Mouse (Mus musculus) forebrain, embryonic 11.5 days (tissue): ENCODE measurements around the gene Wdr74. TPM values are rescaled to one million over a fixed set of nuclear protein-coding genes. Genes with fewer than 3 reads are reported as not detected.

ENCODE experiments used
- ATAC-seq: fragments of 200-750 bp; cut with Nextera tagmentation; replicated peaks from 2 replicates; pipeline ENCODE4 v1.8.0; 2017; ENCODE audit warnings: moderate TSS enrichment; ENCODE audit not compliant: low FRiP score
- DNase-seq: peaks from one replicate; pipeline ENCODE4 v3.0.0-alpha.2; 2017; ENCODE audit warnings: low spot score
- H3K27ac ChIP-seq: fragments of 300-500 bp; sonication (generic); 2 replicates; pipeline ENCODE4 v1.5.1; 2014; ENCODE audit warnings: low read depth, low read length
- H3K27me3 ChIP-seq: fragments of 300-500 bp; sonication (generic); 2 replicates; pipeline ENCODE4 v1.6.1; 2014; ENCODE audit warnings: mild to moderate bottlenecking, low read length, mixed read lengths; ENCODE audit not compliant: control insufficient read depth, insufficient read depth
- H3K36me3 ChIP-seq: fragments of 300-500 bp; sonication (generic); 2 replicates; pipeline ENCODE4 v1.6.1; 2014; ENCODE audit warnings: mild to moderate bottlenecking, low read length, moderate library complexity, mixed read lengths; ENCODE audit not compliant: control insufficient read depth, insufficient read depth
- H3K4me1 ChIP-seq: fragments of 300-500 bp; sonication (generic); replicated peaks from 2 replicates; pipeline ENCODE4 v1.6.1; 2014; ENCODE audit warnings: low read length, mixed read lengths; ENCODE audit not compliant: control insufficient read depth, insufficient read depth
- H3K4me2 ChIP-seq: fragments of 300-500 bp; sonication (generic); 2 replicates; pipeline ENCODE4 v1.6.1; 2014; ENCODE audit warnings: low read depth, mild to moderate bottlenecking, low read length, moderate library complexity, mixed read lengths; ENCODE audit not compliant: severe bottlenecking
- H3K4me3 ChIP-seq: fragments of 300-500 bp; sonication (generic); 2 replicates; pipeline ENCODE4 v1.5.1; 2014; ENCODE audit warnings: low read depth, low read length
- H3K9ac ChIP-seq: fragments of 300-500 bp; sonication (generic); 2 replicates; pipeline ENCODE4 v1.6.1; 2014; ENCODE audit warnings: low read length
- H3K9me3 ChIP-seq: fragments of 300-500 bp; sonication (generic); 2 replicates; pipeline ENCODE4 v1.6.1; 2016; ENCODE audit warnings: low read length, mixed read lengths; ENCODE audit not compliant: control insufficient read depth
- WGBS: fragments of 180-500 bp; shearing (Covaris S2); extraction: QIAGEN DNeasy Blood & Tissue Kit; methylation state at CpG from one replicate; pipeline ENCODE4 v1.1.7; 2014; 5-methylcytosine and 5-hydroxymethylcytosine counted together
- polyA plus RNA-seq: library from polyadenylated mRNA; unstranded; fragments of >200 nt; fragmentation: Nextera tagmentation; extraction: Ambion mirVana; gene quantifications from 2 replicates; pipeline ENCODE4 v1.2.1, GENCODE M21; 2014

Wdr74 gene
- polyA plus RNA-seq, 1 experiment from 2014 or later: 79.5 TPM

DNA sequence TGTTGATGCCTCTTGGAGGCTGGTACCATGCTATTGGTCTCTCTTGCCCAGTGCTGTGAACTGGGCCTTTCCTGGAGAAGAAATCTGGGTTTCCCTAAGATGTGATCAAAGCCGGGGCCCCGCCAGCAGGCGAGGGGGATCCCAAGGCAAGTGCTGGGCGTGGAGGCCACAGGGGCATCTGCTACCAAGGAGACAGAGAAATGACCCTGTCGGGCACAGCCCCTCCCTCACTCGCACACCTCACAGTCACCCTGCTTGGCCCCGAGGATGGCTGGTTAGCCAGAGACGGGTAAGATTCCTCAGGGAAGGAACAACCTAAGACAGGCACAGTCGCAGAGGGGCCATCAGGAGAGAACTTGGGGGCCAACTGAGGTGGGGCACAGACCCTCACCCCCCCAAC, 29.9 kb downstream of the Wdr74 start:
- Histone ChIP-seq H3K4me3 (no peak overlapping the region), H3K4me1 (no peaks in the 10 kb centered on the region), H3K27ac (no peak overlapping the region), H3K4me2 (no peak overlapping the region), H3K36me3 (peaks cover 45% of the 10 kb centered on the region), H3K9ac (no peak overlapping the region), H3K27me3 (no peaks in the 10 kb centered on the region), H3K9me3 (no peaks in the 10 kb centered on the region; the same call in 1 of the 2 replicates)
- WGBS: 95% methylated on average over 9 of the region's 9 CpGs
- DNase-seq: no peak
- no peak for ATAC-seq

GRCm38 (mm10) chr19:8770567-8771270, 35.1 kb downstream of the Wdr74 start, which contains the start of gene Tmem223:
Tmem223 (plus strand) TSS chr19:8770996.
- peaks cover 26% of the 10 kb centered on the region for H3K36me3 ChIP-seq
- no peaks in the 10 kb centered on the region for H3K27me3 ChIP-seq
- peak; percentile 47; the same call in 1 of the 2 replicates for ATAC-seq
- peak within 1 kb of the TSS; percentile 91 for H3K9ac ChIP-seq
- no peaks in the 10 kb centered on the region for H3K9me3 ChIP-seq
- peak within 1 kb of the TSS; percentile 80 for H3K4me2 ChIP-seq
- H3K27ac ChIP-seq: peak within 1 kb of the TSS; percentile 58
- peak; percentile 87 for DNase-seq
- peak within 1 kb of the TSS; percentile 67 for H3K4me3 ChIP-seq
- WGBS: 20% methylated on average over 29 of the region's 29 CpGs
- peaks cover 6% of the 10 kb centered on the region; the same call in 1 of the 2 replicates for H3K4me1 ChIP-seq

GRCm38 (mm10) chr19:8772996-8773395, 37.4 kb downstream of the Wdr74 start:
- Histone ChIP-seq H3K9me3 (no peaks in the 10 kb centered on the region), H3K4me3 (no peak overlapping the region; the same call in 1 of the 2 replicates), H3K4me2 (peak overlapping the region; percentile 96; the same call in 1 of the 2 replicates), H3K9ac (no peak overlapping the region; the same call in 1 of the 2 replicates), H3K4me1 (peaks cover 6% of the 10 kb centered on the region; the same call in 1 of the 2 replicates), H3K27ac (no peak overlapping the region), H3K27me3 (no peaks in the 10 kb centered on the region), H3K36me3 (peaks cover 10% of the 10 kb centered on the region)
- DNase-seq: no peak
- WGBS: 84% methylated on average over 5 of the region's 5 CpGs
- ATAC-seq: no peak

DNA sequence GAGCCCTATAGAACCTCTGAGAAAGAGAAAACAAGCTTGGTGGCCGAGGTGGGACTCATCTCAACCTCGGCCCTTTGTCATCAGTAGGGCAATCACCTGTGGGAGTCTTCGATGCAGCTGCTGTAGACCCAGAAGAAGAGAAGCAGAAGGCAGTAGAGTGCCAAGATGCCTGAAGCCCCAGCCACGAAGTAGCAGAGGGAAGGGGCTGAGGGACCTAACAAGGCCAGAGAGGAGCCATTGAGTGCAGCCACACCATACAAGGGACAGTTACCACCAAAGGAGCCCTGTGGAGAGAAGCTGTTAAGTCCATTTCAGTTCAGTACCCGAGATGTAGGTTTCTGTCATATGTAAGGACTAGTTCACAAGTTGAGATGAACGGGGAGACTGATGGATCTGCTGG, 37.8 kb downstream of the Wdr74 start:
- H3K36me3 ChIP-seq: peaks cover 7% of the 10 kb centered on the region
- no peaks in the 10 kb centered on the region for H3K27me3 ChIP-seq
- H3K9me3 ChIP-seq: no peaks in the 10 kb centered on the region
- peak overlapping the region; percentile 96 for H3K4me2 ChIP-seq
- WGBS: 66% methylated on average over 6 of the region's 6 CpGs
- H3K4me1 ChIP-seq: peaks cover 6% of the 10 kb centered on the region; the same call in 1 of the 2 replicates
- peak overlapping the region; percentile 82; the same call in 1 of the 2 replicates for H3K9ac ChIP-seq
- H3K27ac ChIP-seq: no peak overlapping the region
- ATAC-seq (no peak), DNase-seq (no peak)
- H3K4me3 ChIP-seq: peak overlapping the region; percentile 68

- Histone ChIP-seq H3K4me2 (peak within 1 kb of the TSS; percentile 96), H3K36me3 (peaks cover 6% of the 10 kb centered on the region), H3K27me3 (no peaks in the 10 kb centered on the region), H3K4me3 (peak within 1 kb of the TSS; percentile 68), H3K4me1 (peaks cover 6% of the 10 kb centered on the region; the same call in 1 of the 2 replicates), H3K27ac (peak within 1 kb of the TSS; percentile 93), H3K9ac (peak within 1 kb of the TSS; percentile 82), H3K9me3 (no peaks in the 10 kb centered on the region)
- WGBS: under 1% methylated on average over 64 of the region's 68 CpGs
- ATAC-seq: peak; percentile 93
- DNase-seq: peak; percentile 97
Observed at GRCm38 (mm10) chr19:8774086-8774835, 38.6 kb downstream of the Wdr74 start, which contains the start of gene Tmem179b. Tmem179b (minus strand) TSS chr19:8774467.

- no peak for ATAC-seq
Observed at GRCm38 (mm10) chr19:8774951-8775421, 39.4 kb downstream of the Wdr74 start.

GRCm38 (mm10) chr19:8786008-8786781, 50.6 kb downstream of the Wdr74 start, which contains the start of gene Taf6l:
Taf6l (minus strand) TSS chr19:8786417.
- Histone ChIP-seq H3K27ac (peak within 1 kb of the TSS; percentile 50; the same call in 1 of the 2 replicates), H3K4me3 (peak within 1 kb of the TSS; percentile 79), H3K27me3 (no peaks in the 10 kb centered on the region), H3K9ac (peak within 1 kb of the TSS; percentile 68), H3K4me1 (no peaks in the 10 kb centered on the region), H3K4me2 (peak within 1 kb of the TSS; percentile 72), H3K9me3 (no peaks in the 10 kb centered on the region), H3K36me3 (peaks cover 5% of the 10 kb centered on the region; the same call in 1 of the 2 replicates)
- peak; percentile 100 for ATAC-seq
- WGBS: under 1% methylated on average over 32 of the region's 32 CpGs
- peak; percentile 92 for DNase-seq

More at GRCm38 (mm10) chr19:8774951-8775421, 39.4 kb downstream of the Wdr74 start:
- Histone ChIP-seq H3K9ac (peak overlapping the region; percentile 82), H3K36me3 (peaks cover 3% of the 10 kb centered on the region), H3K9me3 (no peaks in the 10 kb centered on the region), H3K4me3 (peak overlapping the region; percentile 68), H3K27ac (peak overlapping the region; percentile 93), H3K4me1 (peaks cover 6% of the 10 kb centered on the region; the same call in 1 of the 2 replicates), H3K27me3 (no peaks in the 10 kb centered on the region), H3K4me2 (peak overlapping the region; percentile 96)
- WGBS: 6% methylated on average over 20 of the region's 20 CpGs
- DNase-seq: peak; percentile 57

- Histone ChIP-seq H3K4me1 (no peaks in the 10 kb centered on the region), H3K27me3 (no peaks in the 10 kb centered on the region), H3K4me2 (no peak overlapping the region), H3K4me3 (no peak overlapping the region), H3K27ac (no peak overlapping the region), H3K36me3 (peaks cover 8% of the 10 kb centered on the region; the same call in 1 of the 2 replicates), H3K9me3 (no peaks in the 10 kb centered on the region), H3K9ac (no peak overlapping the region)
- DNase-seq (no peak), ATAC-seq (no peak)
- WGBS: 18% methylated on average over 3 of the region's 3 CpGs
Observed at GRCm38 (mm10) chr19:8788521-8788920, 52.9 kb downstream of the Wdr74 start.
